Mouse (Mus musculus) left cerebral cortex, postnatal 25 days (tissue): ENCODE results near the gene Gm21970. TPM values are rescaled to one million over a fixed set of nuclear protein-coding genes. Genes with fewer than 3 reads are reported as not detected.

Experiments used
- DNase-seq, 2 experiments: peaks; one replicate each; pipeline ENCODE4 v3.0.0; 2022; ENCODE audit warnings: low spot score in 2 of 2, mixed read lengths in 1 of 2
- intact Hi-C: fragments of 180-260 bp; cut with DNase I; formaldehyde crosslinking; loops from one replicate; pipeline ENCODE4 v1.15.1; 2025
- total RNA-seq, 2 experiments: library from RNA; stranded (reverse); gene quantifications; 2 replicates each; pipeline ENCODE4 v1.2.3; 2021

The Gm21970 gene
- total RNA-seq, 2 experiments from 2014 or later, result not detected

GRCm38 (mm10) chr16:91452363-91452896, 60.9 kb downstream of the Gm21970 start:
- intact Hi-C loops, result no loop called here
- no peak for DNase-seq

DNA sequence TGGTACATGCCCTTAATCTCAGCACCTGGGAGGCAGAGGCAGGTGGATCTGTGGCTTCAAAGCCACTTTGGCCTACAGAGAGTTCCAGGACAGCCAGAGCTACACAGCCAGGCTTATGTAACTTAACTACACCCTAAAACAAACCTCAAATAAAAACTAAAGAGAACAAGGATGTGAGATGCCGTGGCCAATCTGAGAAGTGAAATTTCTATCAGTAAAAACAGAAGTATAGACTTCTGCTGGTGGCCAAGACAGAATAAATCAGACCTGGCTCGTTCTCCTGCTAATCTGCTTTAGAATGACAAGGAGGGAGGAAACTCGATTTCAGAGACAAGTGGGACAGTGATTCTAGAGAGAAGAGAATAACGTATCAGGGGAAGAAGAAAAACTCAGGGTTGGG, 64.3 kb downstream of the Gm21970 start:
- no peak for DNase-seq
- intact Hi-C loops, result no loop called here

DNA sequence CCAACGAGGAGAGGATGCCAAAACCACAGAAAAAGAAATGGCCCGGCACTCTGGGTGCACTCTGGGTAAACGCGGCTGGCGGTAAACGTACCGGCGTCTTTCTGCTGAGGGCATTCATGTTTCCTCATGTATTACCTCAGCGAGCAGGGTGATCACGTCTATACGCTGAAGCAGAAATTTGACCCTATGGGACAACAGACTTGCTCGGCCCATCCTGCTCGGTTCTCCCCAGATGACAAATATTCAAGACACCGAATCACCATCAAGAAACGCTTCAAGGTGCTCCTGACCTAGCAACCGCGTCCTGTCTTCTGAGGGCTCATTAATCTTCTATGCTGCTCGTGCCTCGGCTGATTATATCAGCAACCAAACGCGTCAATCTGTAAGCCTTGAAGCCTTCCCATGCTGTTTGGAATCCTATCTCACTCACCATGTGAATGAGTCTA, 66.8 kb downstream of the Gm21970 start:
- no peak for DNase-seq

DNA sequence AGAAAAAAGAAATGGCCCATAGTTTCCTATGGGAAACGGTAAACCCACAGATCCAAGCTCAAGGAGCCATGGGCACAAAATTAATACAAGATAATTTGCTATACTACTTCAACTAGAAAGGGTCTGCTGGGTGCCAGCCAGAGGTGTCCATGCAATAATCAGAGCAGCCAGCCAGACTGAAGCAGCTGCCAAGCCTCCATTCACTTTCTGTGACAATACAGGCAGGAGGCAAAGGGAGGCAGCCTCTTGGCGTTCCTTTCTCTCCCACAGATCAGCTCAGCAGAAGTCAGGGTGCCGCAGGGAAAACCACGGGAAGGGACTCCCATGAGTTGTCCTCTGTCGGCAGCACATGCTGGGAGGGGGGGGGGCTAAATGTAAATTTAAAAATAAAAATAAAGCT, 67.5 kb downstream of the Gm21970 start:
- intact Hi-C loops, result no loop called here
- DNase-seq, result no peak

More for the DNA sequence above, 66.8 kb downstream of the Gm21970 start:
- intact Hi-C loops, result no loop called here

- intact Hi-C loops, result no loop called here
- no peak for DNase-seq
These were observed 67.9 kb downstream of the Gm21970 start for GRCm38 (mm10) chr16:91459396-91459795.

DNA sequence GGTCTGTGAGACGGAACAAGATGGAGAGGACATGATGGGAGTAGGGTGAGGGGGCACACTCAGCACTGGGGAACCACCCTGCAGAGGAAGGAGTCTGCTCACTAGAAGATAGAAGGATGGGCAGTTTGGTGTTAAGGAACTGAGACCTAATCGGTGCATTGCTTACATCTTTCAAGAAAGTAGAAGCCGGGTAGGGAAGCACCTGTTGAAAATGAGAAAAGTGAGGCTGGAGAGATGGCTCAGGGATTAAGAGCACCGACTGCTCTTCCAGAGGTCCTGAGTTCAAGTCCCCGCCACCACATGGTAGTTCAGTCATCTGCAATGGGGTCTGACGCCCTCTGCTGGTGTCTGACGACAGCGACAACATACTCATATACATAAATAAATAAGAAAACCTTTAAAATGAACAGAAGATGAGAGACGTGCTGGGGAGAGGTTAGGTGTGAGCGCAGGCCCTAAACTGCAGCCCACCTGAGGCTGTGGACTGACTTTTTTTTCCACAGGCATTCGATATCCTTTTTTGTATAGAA, 68.4 kb downstream of the Gm21970 start:
- intact Hi-C loops, result loop anchor here (5.0 kb wide), 1 partner anchor 98 kb away; no protein-coding TSS in a partner anchor
- DNase-seq, result no peak

- intact Hi-C loops, result loop anchor here (5.0 kb wide), 1 partner anchor 99 kb away; no protein-coding TSS in a partner anchor
- DNase-seq, result no peak
These were observed 69.6 kb downstream of the Gm21970 start for GRCm38 (mm10) chr16:91461066-91461638.

GRCm38 (mm10) chr16:91461773-91462181, 70.3 kb downstream of the Gm21970 start:
- intact Hi-C loops, result loop anchor here (5.0 kb wide), 1 partner anchor 99 kb away; no protein-coding TSS in a partner anchor
- DNase-seq, result no peak

DNA sequence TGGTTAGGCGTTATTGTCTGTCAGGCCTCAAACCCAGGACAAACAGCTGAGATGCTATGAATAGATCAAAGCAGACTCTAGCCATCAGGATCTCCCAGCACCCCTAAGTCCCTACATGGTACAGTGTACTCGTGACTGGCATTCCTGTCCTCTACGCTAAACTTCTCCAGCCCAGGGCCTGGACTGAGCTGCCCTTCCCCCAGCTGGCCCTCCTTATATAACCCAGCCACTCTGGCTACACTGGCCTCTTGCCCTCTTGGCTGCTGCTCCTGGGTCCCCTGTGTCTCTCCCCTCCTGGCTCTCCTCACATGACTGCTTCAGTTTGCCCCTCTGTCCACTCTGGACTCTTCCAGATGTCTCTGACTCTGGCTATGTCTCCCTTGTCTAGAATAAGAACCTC, 71.1 kb downstream of the Gm21970 start:
- intact Hi-C loops, result loop anchor here (5.0 kb wide), 1 partner anchor 100 kb away; no protein-coding TSS in a partner anchor

GRCm38 (mm10) chr16:91463400-91463799, 71.9 kb downstream of the Gm21970 start:
- intact Hi-C loops, result loop anchor here (5.0 kb wide), 1 partner anchor 101 kb away; no protein-coding TSS in a partner anchor

More for the DNA sequence above, 71.1 kb downstream of the Gm21970 start:
- DNase-seq, result no peak

DNA sequence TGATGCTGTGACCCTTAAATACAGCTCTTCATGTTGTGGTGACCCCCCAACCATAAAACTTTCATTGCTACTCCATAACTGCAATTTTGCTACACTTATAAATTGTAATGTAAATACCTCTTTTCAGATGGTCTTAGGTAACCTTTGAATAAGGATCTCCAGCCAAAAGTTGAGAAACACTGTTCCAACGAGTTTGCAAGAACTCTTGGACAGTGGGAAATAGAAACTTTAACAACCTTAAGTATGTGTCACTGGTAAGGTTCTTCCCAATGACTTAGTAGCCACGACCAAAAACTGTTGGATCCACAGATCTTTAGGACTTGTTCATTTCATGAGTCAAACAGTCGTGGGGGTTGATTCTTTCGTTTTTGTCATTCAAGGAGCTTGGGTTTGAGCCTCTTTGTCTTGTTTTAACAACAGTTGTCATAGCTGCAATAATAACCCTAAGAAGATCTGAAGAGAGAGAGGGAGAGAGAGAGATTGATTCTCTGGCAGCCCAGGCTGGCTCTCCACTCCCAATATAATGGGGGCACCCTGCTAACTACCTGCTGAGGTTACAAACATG, 72.4 kb downstream of the Gm21970 start:
- DNase-seq, result no peak
- intact Hi-C loops, result loop anchor here (5.0 kb wide), 1 partner anchor 102 kb away; no protein-coding TSS in a partner anchor

More at GRCm38 (mm10) chr16:91463400-91463799, 71.9 kb downstream of the Gm21970 start:
- no peak for DNase-seq

DNA sequence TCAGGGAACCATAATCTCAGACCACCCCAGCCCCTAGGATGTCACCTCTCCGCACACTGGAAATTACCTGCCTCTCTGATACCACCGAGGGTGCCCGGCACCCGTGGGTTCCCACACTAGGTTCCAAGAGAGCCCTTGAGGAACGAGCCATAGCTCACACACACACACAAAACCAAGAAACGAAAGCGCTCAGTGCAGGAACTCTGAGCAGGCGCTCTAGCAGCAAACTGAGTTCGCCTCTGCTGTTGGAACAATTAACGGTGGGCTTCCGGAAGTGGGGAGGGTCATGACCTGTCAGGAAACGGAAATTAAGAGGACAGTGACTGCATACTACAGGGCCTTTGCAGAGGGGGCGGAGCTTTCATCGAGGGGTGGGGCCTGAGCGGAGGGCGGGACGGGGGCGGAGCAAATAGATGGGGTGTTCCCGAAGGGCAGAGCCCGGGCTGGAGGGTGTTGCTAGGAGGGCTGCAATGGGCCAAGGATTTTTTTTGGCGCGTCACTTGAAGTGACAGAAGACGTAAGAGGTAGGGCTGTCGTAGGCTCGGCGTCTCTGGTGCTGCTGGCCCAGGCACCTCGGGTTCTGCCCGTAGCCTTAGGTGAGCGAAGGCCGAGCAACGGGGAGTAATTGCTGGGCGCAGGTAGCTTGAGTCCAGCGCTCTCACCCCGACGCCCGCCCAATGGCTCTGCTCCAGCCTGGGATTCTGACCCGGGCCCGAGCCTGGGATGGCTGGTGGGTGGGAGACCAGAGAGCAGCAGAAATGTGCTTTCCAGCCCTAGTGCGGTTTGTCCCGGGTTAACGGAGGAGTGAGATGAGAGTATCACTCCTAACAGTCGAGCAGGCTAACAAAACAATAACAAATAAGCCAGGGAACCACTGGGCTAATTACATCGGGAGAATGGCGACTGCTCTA, 73.3 kb downstream of the Gm21970 start:
- peak; percentile 72 to 83 for DNase-seq
- intact Hi-C loops, result loop anchor here (5.0 kb wide), 1 partner anchor 103 kb away; no protein-coding TSS in a partner anchor

DNA sequence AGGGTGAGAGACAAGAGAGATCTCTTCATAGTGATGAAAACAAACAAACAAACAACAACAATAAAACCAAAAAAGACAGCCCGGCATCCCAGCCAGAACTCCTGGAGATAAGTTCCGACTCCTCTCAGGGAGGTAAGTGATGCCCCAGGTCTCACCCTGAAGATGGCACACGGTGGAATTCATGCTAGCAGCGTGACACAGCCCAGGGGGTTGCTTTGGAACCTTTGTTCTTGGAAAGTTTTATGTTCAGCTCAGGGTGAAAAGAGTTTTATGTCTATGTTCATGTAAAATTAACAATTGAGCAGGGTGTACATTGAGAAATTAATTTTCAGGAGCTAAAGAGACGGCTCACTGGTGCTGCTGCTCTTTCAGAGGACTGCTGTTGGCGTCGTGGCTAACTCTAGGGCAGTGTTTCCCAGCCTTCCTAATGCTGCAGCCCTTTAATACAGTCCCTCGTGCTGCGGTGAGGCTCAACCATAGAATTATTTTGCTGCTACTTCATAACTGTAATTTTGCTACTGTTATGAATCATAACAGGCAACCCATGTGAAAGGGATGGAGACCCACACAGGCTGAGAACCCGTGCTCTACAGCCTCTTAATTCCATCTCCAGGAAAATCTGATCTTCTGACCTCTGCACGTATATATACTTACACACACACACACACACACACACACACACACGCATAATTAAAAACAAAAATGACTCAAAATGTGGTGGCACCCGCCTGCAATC, 74.2 kb downstream of the Gm21970 start:
- DNase-seq, result no peak
- intact Hi-C loops, result no loop called here

- DNase-seq, result peak; percentile 22 to 55
- intact Hi-C loops, result no loop called here
These were observed 75.0 kb downstream of the Gm21970 start for GRCm38 (mm10) chr16:91466566-91466965.

Other genes starting within 250 kb of the Gm21970 start
- 10 to 100 TPM; 26.4 to 27.0 TPM for gene Olig2, start 166.3 kb upstream of the Gm21970 start, total RNA-seq
- gene Olig1, start 121.9 kb upstream of the Gm21970 start, total RNA-seq, result 100 to 1,000 TPM; 108 to 112 TPM
- gene Ifnar2, start 18.9 kb upstream of the Gm21970 start, total RNA-seq, result 10 to 100 TPM; 20.5 to 20.6 TPM
- 1 to 10 TPM; 9.1 to 9.7 TPM for gene Il10rb, start 14.4 kb downstream of the Gm21970 start, total RNA-seq
- gene Ifnar1, start 93.5 kb downstream of the Gm21970 start, total RNA-seq, result 10 to 100 TPM; 53.6 to 56.1 TPM
- gene Ifngr2, start 155.4 kb downstream of the Gm21970 start, total RNA-seq, result 10 to 100 TPM; 43.3 to 46.9 TPM
- 10 to 100 TPM; 96.1 to 98.9 TPM for gene Tmem50b, start 206.1 kb downstream of the Gm21970 start, total RNA-seq
- 1 to 10 TPM; 8.1 to 8.3 TPM for gene Dnajc28, start 227.3 kb downstream of the Gm21970 start, total RNA-seq